Mouse (Mus musculus) natural killer cell, adult 2 months (primary cell): ENCODE results near the gene Paox.

Experiments used
- DNase-seq, 2 experiments: peaks; one replicate each; pipeline ENCODE4 v3.0.0; 2022; ENCODE audit warnings: low spot score in 2 of 2

Gene Paox

DNA sequence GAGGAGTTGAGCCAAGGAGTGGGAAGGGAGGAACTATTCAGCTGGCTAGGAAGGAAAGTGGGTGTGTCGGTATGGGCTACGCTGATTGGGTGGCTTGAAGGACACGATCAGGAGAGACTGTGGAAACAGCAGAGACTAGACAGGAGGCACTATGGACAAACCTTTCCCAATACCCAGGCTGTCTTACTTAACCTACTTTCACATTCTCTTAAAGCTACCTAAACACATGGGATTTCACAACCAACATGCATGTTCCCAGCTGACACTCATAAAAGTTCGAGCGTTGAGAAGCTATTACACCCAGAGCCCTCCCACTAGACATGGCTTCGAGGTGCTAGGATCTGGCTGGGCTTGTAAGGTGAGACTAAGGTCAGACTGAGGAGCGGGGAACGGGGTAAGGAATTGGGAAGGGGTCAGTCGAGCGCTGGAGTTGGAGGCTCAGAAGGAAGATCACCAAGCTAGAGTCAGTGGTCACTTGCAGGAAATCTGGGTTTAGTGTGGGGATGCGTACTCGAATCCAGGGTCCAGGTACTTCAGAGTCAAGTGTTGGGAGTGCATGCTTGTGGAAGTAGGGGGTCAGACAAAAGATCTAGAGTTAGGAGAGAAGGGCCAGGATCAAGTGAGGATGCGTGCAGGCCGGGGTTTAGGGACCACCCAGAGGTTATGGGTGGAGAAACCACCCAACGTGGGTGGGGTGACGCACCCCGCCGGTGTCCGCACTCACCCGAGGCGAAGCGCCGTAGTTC lies at the start of gene Paox:
Paox (plus strand) TSS at position 217 of the 746 bp plus-strand sequence.
- no peak for DNase-seq

- no peak for DNase-seq
Observed at GRCm38 (mm10) chr7:140067397-140067796, 48.2 kb upstream of the Paox start.

- DNase-seq: no peak
Observed at GRCm38 (mm10) chr7:140070042-140070711, 45.4 kb upstream of the Paox start.

GRCm38 (mm10) chr7:140077698-140078097 lies 37.9 kb upstream of the Paox start:
- DNase-seq: no peak

DNA sequence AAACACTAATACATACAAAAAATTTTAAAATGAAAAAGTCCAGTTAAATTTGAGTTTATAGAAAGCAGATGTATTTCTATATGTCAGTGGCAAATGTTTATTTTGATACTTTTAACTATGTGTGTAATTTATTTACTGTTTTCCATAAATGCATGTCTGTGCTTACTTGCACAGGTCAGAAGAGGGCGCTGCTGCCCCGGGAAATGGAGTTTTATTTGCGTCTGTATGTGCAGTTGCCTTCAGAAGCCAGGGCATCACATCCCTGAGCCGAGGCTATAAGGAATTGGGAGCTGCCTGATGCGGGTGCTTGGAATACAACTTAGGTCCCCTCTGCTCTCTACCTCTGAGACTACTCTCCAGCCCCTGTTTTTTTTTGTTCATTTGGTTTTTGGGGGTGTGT lies 36.9 kb upstream of the Paox start:
- DNase-seq: peak; percentile 25 to 50

GRCm38 (mm10) chr7:140080503-140081156 lies 35.0 kb upstream of the Paox start:
- peak; percentile 63 to 69 for DNase-seq

- DNase-seq: no peak
Observed at GRCm38 (mm10) chr7:140081408-140082241, 34.0 kb upstream of the Paox start.

GRCm38 (mm10) chr7:140082242-140082678 lies 33.3 kb upstream of the Paox start, which contains the start of gene Caly:
Caly (minus strand) TSS chr7:140082548.
- DNase-seq: peak in 1 of 2 experiments; percentile 13

GRCm38 (mm10) chr7:140090601-140091000 lies 25.0 kb upstream of the Paox start:
- no peak for DNase-seq

DNA sequence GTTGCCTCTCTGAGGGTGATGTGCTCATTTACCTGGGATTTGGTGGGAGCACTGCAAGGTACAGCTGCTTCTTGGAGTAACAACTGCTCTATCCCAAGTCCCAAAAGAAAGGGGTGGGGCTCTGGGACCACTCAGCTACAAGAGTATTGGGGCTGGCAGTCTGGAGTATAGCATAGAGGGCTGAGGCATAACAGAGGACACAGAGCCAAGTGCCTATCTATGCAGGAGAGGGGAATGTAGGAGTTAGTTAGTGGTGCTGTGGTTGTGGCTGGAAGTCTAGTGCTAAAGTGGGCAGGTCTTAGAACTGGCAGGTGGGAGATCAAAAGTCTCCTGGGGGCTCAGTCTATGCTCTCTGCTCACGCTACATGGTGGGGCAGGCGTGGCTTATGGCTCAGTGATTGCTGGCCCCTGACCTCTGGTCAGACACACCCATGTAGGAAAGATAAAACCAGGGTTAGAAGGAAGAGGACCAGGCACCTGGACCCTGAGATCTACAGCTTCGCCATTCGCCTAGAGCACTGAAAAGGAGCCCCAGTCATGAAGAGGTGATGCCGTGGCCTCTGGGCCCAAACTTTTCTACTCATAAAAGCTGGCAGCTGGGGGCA lies 22.6 kb upstream of the Paox start, which contains the start of gene Prap1:
Prap1 (plus strand) TSS at position 472 of the 605 bp plus-strand sequence.
- DNase-seq: no peak

DNA sequence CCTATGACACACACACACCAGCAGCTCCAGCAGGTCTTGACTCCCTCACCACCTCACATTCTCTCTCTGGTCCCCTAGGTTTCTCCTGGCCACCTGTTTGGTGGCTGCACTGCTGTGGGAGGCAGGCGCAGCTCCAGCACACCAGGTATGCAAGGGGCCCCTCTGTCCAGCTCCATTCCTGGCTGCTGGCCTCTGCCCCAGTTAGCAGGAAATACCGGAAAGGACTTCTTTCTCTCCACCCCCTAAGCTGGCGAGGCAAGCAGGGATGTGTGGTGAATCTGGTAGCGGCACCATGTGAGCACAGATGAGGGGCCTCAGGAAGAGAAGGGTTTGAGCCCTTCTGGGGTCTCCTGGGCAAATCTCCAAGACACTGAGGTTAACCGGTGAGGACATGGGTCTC lies 20.6 kb upstream of the Paox start:
- DNase-seq: no peak

DNA sequence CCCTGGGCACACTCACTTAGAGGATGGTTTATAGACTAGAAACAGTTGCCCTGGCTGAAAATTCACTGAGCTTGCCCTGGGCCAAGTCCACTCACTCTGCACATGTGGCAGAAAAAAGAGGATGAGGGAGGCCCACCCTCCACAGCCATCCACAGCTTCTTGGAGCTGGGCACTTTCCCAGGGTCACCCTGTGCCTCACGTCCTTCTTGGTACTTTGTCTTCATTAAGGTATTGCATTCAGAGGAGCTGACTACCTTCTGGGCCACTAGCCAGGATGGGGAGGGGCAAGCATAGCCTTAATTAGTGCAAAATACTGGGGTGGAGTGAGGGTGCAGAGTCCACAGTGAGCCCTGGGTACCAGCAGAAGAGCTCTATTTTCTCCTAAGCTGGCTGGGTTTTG lies 20.0 kb upstream of the Paox start:
- no peak for DNase-seq

- no peak for DNase-seq
Observed at GRCm38 (mm10) chr7:140096055-140096454, 19.5 kb upstream of the Paox start.

DNA sequence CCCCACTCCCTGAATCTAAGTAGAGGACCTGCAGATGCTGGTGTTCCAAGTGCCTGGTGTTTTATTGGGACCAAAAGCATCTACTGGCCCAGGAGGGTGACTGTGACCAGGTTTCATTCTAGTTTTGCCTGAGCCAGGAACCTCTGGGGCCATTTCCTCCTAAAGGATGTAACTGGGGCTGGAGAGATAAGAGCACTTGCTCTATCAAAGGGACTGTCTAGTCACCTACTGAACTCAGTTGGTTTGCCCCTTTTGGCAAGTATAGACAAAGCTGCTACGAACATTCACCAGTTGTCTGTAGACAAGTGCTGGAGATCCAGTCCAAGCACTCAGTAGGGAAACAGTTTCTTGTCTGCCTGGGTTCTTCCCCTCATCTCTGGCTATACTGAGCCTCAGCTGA lies 17.1 kb upstream of the Paox start:
- DNase-seq: no peak

- no peak for DNase-seq
Observed at GRCm38 (mm10) chr7:140101498-140101897, 14.1 kb upstream of the Paox start.

GRCm38 (mm10) chr7:140101993-140102860 lies 13.4 kb upstream of the Paox start, which contains the start of gene Fuom:
Fuom (minus strand) TSS chr7:140102441.
- DNase-seq: peak; percentile 57 to 78

DNA sequence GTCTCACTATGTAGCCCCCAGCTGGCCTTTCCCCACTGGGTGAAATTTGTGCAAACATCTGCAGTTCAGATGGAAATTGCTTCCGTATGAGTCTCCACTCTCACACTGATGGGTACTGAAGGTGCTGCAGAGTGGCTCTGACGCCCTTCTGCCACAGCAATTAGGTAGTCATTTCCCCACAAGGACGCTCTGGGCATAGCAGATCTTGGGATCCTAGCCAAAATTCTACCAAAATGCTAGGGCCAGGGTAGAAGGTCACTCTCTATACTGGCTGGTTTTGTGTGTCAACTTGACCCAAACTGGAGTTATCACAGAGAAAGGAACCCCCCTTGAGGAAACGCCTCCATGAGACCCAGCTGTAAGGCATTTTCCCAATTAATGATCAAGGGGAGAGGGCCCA lies 11.6 kb upstream of the Paox start:
- no peak for DNase-seq

GRCm38 (mm10) chr7:140111943-140112342 lies 3.7 kb upstream of the Paox start:
- DNase-seq: no peak

GRCm38 (mm10) chr7:140116329-140117054 lies 893 bp downstream of the Paox start, which contains the start of gene Echs1:
Echs1 (minus strand) TSS chr7:140116476.
- DNase-seq: peak; percentile 86 to 88
